Mouse (Mus musculus): ENCODE measurements around the gene Fgb. TPM values are rescaled to one million over a fixed set of nuclear protein-coding genes. Genes with fewer than 3 reads are reported as not detected.
A peak's percentile ranks its signal among the peaks of the same experiment; 100 is the strongest.

The Fgb gene
- polyA plus RNA-seq, 2 experiments: 184 to 376 TPM

DNA sequence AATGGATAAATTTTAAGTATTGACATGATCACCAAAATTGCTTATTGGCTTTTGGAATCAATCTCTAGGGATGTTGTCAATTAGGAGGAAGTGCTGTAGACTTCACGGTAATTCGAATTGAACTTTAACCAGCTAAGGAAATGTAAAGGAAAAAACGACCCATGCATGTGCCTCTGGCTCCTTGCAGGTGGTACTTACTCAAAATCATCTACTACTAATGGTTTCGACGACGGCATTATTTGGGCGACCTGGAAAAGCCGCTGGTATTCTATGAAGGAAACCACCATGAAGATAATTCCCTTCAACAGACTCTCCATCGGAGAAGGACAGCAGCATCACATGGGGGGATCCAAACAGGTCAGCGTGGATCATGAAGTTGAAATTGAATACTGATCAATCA lies 35.7 kb downstream of the Fgb start:
- Histone ChIP-seq H3K4me1 (replicated peaks; ENCODE audit: control insufficient read depth in 2 of 2, insufficient read depth in 2 of 2, low read length in 1 of 2) (0 out of 4 replicates have a peak, but pooled peaks cover 0 to 2% of the 10 kb centered on the region in 2 experiments), H3K27ac (no peak overlapping the region)

GRCm38 (mm10) chr3:83012636-83013035 lies 37.0 kb downstream of the Fgb start:
- Histone ChIP-seq H3K4me3 (ENCODE audit: insufficient read depth in 1 of 2, low read depth in 2 of 2, low read length in 2 of 2) (no peak overlapping the region), H3K4me2 (ENCODE audit: low read depth) (no peak overlapping the region), H3K9ac (replicated peaks) (no peak overlapping the region), H3K36me3 (replicated peaks; ENCODE audit: control insufficient read depth, insufficient read depth, low read depth) (no peaks in the 10 kb centered on the region), H3K27me3 (ENCODE audit: control insufficient read depth, insufficient read depth, low read length) (no peaks in the 10 kb centered on the region), H3K4me1 (replicated peaks; ENCODE audit: control insufficient read depth in 2 of 2, insufficient read depth in 2 of 2, low read length in 1 of 2) (0 out of 4 replicates have a peak, but pooled peaks cover 0 to 2% of the 10 kb centered on the region in 2 experiments), H3K9me3 (ENCODE audit: control insufficient read depth, low read length) (no peaks in the 10 kb centered on the region), H3K27ac (no peak overlapping the region)
- 75% methylated on average over 19 of the region's 19 CpGs for WGBS (ENCODE audit: insufficient replicate concordance)
- no peak for DNase-seq (ENCODE audit: low read depth in 3 of 3, low spot score in 3 of 3)
- ATAC-seq (ENCODE audit: insufficient read depth): no peak
- TF ChIP-seq EP300 (IDR thresholded peaks at IDR 0.05; ENCODE audit: low read depth) (no peak), CTCF (IDR thresholded peaks at IDR 0.05; ENCODE audit: low read depth) (no peak)

More for the DNA sequence above, 35.7 kb downstream of the Fgb start:
- H3K9ac ChIP-seq (replicated peaks): no peak overlapping the region
- no peaks in the 10 kb centered on the region for H3K9me3 ChIP-seq (ENCODE audit: control insufficient read depth, low read length)
- H3K27me3 ChIP-seq (ENCODE audit: control insufficient read depth, insufficient read depth, low read length): no peaks in the 10 kb centered on the region
- no peak for ATAC-seq (ENCODE audit: insufficient read depth)
- H3K4me3 ChIP-seq (ENCODE audit: insufficient read depth in 1 of 2, low read depth in 2 of 2, low read length in 2 of 2): no peak overlapping the region
- H3K36me3 ChIP-seq (replicated peaks; ENCODE audit: control insufficient read depth, insufficient read depth, low read depth): no peaks in the 10 kb centered on the region
- WGBS (ENCODE audit: insufficient replicate concordance): 65% methylated on average over 10 of the region's 10 CpGs
- DNase-seq (ENCODE audit: low read depth in 3 of 3, low spot score in 3 of 3): no peak
- no peak for TF ChIP-seq CTCF (IDR thresholded peaks at IDR 0.05; ENCODE audit: low read depth)
- TF ChIP-seq EP300 (IDR thresholded peaks at IDR 0.05; ENCODE audit: low read depth): no peak
- H3K4me2 ChIP-seq (ENCODE audit: low read depth): no peak overlapping the region

- Histone ChIP-seq H3K4me1 (replicated peaks; ENCODE audit: control insufficient read depth in 2 of 2, insufficient read depth in 2 of 2, low read length in 1 of 2) (0 out of 4 replicates have a peak, but pooled peaks cover 0 to 2% of the 10 kb centered on the region in 2 experiments), H3K4me3 (ENCODE audit: insufficient read depth in 1 of 2, low read depth in 2 of 2, low read length in 2 of 2) (no peak overlapping the region), H3K9me3 (ENCODE audit: control insufficient read depth, low read length) (no peaks in the 10 kb centered on the region), H3K4me2 (ENCODE audit: low read depth) (peak overlapping the region; percentile 1; the same call in 1 of the 2 replicates), H3K27me3 (ENCODE audit: control insufficient read depth, insufficient read depth, low read length) (no peaks in the 10 kb centered on the region), H3K36me3 (replicated peaks; ENCODE audit: control insufficient read depth, insufficient read depth, low read depth) (no peaks in the 10 kb centered on the region), H3K9ac (replicated peaks) (no peak overlapping the region), H3K27ac (no peak overlapping the region)
- DNase-seq (ENCODE audit: low read depth in 3 of 3, low spot score in 3 of 3) (no peak), ATAC-seq (ENCODE audit: insufficient read depth) (no peak)
- 70% methylated on average over 4 of the region's 4 CpGs for WGBS (ENCODE audit: insufficient replicate concordance)
- no peak for TF ChIP-seq EP300 (IDR thresholded peaks at IDR 0.05; ENCODE audit: low read depth)
- TF ChIP-seq CTCF (IDR thresholded peaks at IDR 0.05; ENCODE audit: low read depth): no peak
These were observed 38.1 kb downstream of the Fgb start for GRCm38 (mm10) chr3:83011565-83011964.

- no peak overlapping the region for H3K4me3 ChIP-seq (ENCODE audit: insufficient read depth in 1 of 2, low read depth in 2 of 2, low read length in 2 of 2)
- TF ChIP-seq CTCF (IDR thresholded peaks at IDR 0.05; ENCODE audit: low read depth): no peak
- TF ChIP-seq EP300 (IDR thresholded peaks at IDR 0.05; ENCODE audit: low read depth): no peak
- ATAC-seq (ENCODE audit: insufficient read depth): no peak
- 0 out of 4 replicates have a peak, but pooled peaks cover 0 to 2% of the 10 kb centered on the region in 2 experiments for H3K4me1 ChIP-seq (replicated peaks; ENCODE audit: control insufficient read depth in 2 of 2, insufficient read depth in 2 of 2, low read length in 1 of 2)
- DNase-seq (ENCODE audit: low read depth in 3 of 3, low spot score in 3 of 3): no peak
- H3K27ac ChIP-seq: no peak overlapping the region
- no peak overlapping the region for H3K4me2 ChIP-seq (ENCODE audit: low read depth)
- H3K9ac ChIP-seq (replicated peaks): no peak overlapping the region
- 67% methylated on average over 4 of the region's 4 CpGs for WGBS (ENCODE audit: insufficient replicate concordance)
- no peaks in the 10 kb centered on the region for H3K27me3 ChIP-seq (ENCODE audit: control insufficient read depth, insufficient read depth, low read length)
- no peaks in the 10 kb centered on the region for H3K36me3 ChIP-seq (replicated peaks; ENCODE audit: control insufficient read depth, insufficient read depth, low read depth)
- no peaks in the 10 kb centered on the region for H3K9me3 ChIP-seq (ENCODE audit: control insufficient read depth, low read length)
These were observed 38.5 kb downstream of the Fgb start for GRCm38 (mm10) chr3:83011136-83011535.

DNA sequence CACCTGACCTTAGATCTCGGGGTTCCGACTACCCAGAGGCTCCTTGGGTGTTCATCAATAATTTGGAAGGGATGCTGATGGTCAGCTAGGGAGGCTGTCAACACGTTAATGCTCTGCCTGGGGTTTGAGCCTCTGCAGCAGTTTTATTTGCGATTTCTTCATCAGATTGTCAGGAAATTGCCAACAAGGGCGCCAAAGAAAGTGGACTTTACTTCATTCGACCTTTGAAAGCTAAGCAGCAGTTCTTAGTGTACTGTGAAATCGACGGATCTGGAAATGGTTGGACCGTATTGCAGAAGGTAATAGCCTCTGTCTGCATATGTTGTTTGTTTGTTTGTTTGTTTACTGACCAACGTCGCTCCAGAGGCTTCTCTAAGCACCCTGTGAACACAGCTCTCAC lies 39.4 kb downstream of the Fgb start:
- 0 out of 4 replicates have a peak, but pooled peaks cover 0 to 2% of the 10 kb centered on the region in 2 experiments for H3K4me1 ChIP-seq (replicated peaks; ENCODE audit: control insufficient read depth in 2 of 2, insufficient read depth in 2 of 2, low read length in 1 of 2)
- H3K27me3 ChIP-seq (ENCODE audit: control insufficient read depth, insufficient read depth, low read length): no peaks in the 10 kb centered on the region
- no peak overlapping the region for H3K9ac ChIP-seq (replicated peaks)
- no peak overlapping the region for H3K27ac ChIP-seq
- TF ChIP-seq EP300 (IDR thresholded peaks at IDR 0.05; ENCODE audit: low read depth) (no peak), CTCF (IDR thresholded peaks at IDR 0.05; ENCODE audit: low read depth) (no peak)
- peak overlapping the region; percentile 13 to 37; a peak in 3 of 4 replicates for H3K4me3 ChIP-seq (ENCODE audit: insufficient read depth in 1 of 2, low read depth in 2 of 2, low read length in 2 of 2)
- no peaks in the 10 kb centered on the region for H3K9me3 ChIP-seq (ENCODE audit: control insufficient read depth, low read length)
- ATAC-seq (ENCODE audit: insufficient read depth) (no peak), DNase-seq (ENCODE audit: low read depth in 3 of 3, low spot score in 3 of 3) (no peak)
- H3K36me3 ChIP-seq (replicated peaks; ENCODE audit: control insufficient read depth, insufficient read depth, low read depth): no peaks in the 10 kb centered on the region
- H3K4me2 ChIP-seq (ENCODE audit: low read depth): peak overlapping the region; percentile 44
- 45% methylated on average over 11 of the region's 11 CpGs for WGBS (ENCODE audit: insufficient replicate concordance)

Measured in liver, embryonic 14.5 days (tissue).